Mouse (Mus musculus): ENCODE measurements around the gene Gm20715. TPM values are rescaled to one million over a fixed set of nuclear protein-coding genes. Genes with fewer than 3 reads are reported as not detected.

Gm20715 gene
- polyA plus RNA-seq, 1 experiment, result not detected

DNA sequence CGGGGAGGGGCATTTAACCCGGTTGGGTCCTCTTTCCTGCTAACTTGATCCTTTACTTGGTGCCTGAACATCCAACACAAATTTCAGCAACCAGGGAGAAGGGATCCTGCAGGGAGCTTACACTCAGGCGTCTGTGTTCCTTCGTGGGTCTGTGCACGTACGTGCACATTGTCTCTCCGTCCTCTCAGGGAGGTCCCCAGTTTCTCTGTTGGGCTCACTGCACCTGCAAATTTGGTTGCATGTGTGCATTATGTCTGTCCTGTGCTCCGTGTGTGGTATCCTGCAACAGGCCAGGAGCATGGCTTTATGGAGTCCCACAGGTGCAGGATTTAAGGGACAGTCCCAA, 5.3 kb downstream of the Gm20715 start:
- Histone ChIP-seq H3K27me3 (ENCODE audit: control insufficient read depth, insufficient read depth, low read length) (no peaks in the 10 kb centered on the region), H3K36me3 (ENCODE audit: control insufficient read depth, insufficient read depth, low read length) (no peaks in the 10 kb centered on the region), H3K4me1 (ENCODE audit: control insufficient read depth, insufficient read depth, insufficient read length) (no peaks in the 10 kb centered on the region), H3K4me3 (ENCODE audit: extremely low read depth, insufficient read depth, insufficient read length) (no peak overlapping the region), H3K27ac (ENCODE audit: insufficient read depth, low read length) (no peak overlapping the region)
- WGBS, result 31% methylated on average over 8 of the region's 8 CpGs
- TF ChIP-seq CTCF (IDR thresholded peaks at IDR 0.05; ENCODE audit: extremely low read depth, insufficient read depth, insufficient read length, insufficient replicate concordance), result no peak
- TF ChIP-seq POLR2A (IDR thresholded peaks at IDR 0.05; ENCODE audit: low read depth, low read length), result no peak
- DNase-seq (ENCODE audit: low read depth in 1 of 2, low spot score in 2 of 2), result no peak

DNA sequence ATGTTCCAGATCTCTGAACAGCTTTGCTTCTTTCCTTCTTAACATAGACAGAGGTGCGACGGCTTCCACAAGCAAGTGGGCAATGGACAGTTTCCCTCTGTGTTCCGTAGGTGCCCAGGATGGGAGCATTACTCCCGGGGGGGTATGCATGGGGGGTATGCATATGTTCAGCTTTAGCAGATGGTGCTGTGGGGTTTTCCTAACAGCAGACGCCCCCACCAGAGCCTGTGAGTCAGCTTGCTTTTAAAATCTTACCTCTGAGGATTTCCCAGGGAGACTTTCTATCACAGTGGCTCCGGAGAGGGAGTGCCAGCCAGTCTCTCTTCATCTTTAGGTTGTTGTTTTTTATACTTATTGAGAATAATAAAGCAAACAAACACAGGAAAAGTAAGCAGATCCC, 9.8 kb downstream of the Gm20715 start:
- no peaks in the 10 kb centered on the region for H3K4me1 ChIP-seq (ENCODE audit: control insufficient read depth, insufficient read depth, insufficient read length)
- TF ChIP-seq CTCF (IDR thresholded peaks at IDR 0.05; ENCODE audit: extremely low read depth, insufficient read depth, insufficient read length, insufficient replicate concordance) (no peak), POLR2A (IDR thresholded peaks at IDR 0.05; ENCODE audit: low read depth, low read length) (no peak)
- H3K4me3 ChIP-seq (ENCODE audit: extremely low read depth, insufficient read depth, insufficient read length), result no peak overlapping the region
- no peak for DNase-seq (ENCODE audit: low read depth in 1 of 2, low spot score in 2 of 2)
- WGBS, result 77% methylated on average over 6 of the region's 6 CpGs
- H3K27ac ChIP-seq (ENCODE audit: insufficient read depth, low read length), result no peak overlapping the region
- no peaks in the 10 kb centered on the region for H3K36me3 ChIP-seq (ENCODE audit: control insufficient read depth, insufficient read depth, low read length)
- H3K27me3 ChIP-seq (ENCODE audit: control insufficient read depth, insufficient read depth, low read length), result no peaks in the 10 kb centered on the region

DNA sequence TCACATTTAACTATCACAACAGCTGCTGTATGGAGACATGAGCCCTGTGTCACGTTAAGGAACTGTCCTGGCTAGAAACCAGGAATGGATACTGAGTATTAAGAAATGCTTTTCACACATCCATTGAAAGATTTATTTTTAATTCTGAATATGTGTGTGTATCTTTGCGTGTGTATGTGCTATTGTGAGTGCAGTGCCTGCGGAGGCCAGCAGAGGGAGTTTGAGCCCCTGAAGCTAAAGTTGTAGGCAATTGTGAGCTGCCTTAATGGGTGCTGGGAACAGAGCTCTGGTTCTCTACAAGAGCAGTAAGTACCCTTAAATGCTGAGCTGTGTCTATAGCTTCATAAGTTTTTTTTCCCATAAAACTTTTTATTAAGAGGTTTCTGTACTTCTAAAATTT, 19.3 kb downstream of the Gm20715 start:
- no peaks in the 10 kb centered on the region for H3K4me1 ChIP-seq (ENCODE audit: control insufficient read depth, insufficient read depth, insufficient read length)
- DNase-seq (ENCODE audit: low read depth in 1 of 2, low spot score in 2 of 2), result no peak
- no peak overlapping the region for H3K4me3 ChIP-seq (ENCODE audit: extremely low read depth, insufficient read depth, insufficient read length)
- H3K27ac ChIP-seq (ENCODE audit: insufficient read depth, low read length), result no peak overlapping the region
- H3K36me3 ChIP-seq (ENCODE audit: control insufficient read depth, insufficient read depth, low read length), result no peaks in the 10 kb centered on the region
- 88% methylated on average over 3 of the region's 3 CpGs for WGBS
- no peaks in the 10 kb centered on the region for H3K27me3 ChIP-seq (ENCODE audit: control insufficient read depth, insufficient read depth, low read length)
- no peak for TF ChIP-seq CTCF (IDR thresholded peaks at IDR 0.05; ENCODE audit: extremely low read depth, insufficient read depth, insufficient read length, insufficient replicate concordance)
- no peak for TF ChIP-seq POLR2A (IDR thresholded peaks at IDR 0.05; ENCODE audit: low read depth, low read length)

DNA sequence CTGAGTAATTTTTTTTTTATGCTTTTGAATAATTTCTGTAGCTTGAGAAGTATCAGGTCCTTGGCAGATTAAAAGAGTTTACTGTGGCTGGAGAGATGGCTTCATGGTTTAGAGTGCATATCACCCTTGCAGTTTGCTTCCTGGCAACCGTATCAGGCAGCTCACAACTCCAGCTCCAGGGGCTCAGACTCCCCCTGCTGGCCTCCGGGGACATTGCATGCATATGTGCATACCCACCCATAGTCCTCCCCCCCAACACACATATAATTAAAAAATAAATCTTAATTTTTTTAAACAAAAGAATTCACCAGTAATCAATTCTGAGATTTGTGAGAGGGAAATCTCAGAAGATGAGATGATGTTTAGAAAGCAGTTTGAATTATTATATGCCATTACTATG, 20.3 kb downstream of the Gm20715 start:
- no peaks in the 10 kb centered on the region for H3K27me3 ChIP-seq (ENCODE audit: control insufficient read depth, insufficient read depth, low read length)
- H3K27ac ChIP-seq (ENCODE audit: insufficient read depth, low read length), result no peak overlapping the region
- WGBS, result 20% methylated on average over 2 of the region's 2 CpGs
- H3K4me1 ChIP-seq (ENCODE audit: control insufficient read depth, insufficient read depth, insufficient read length), result no peaks in the 10 kb centered on the region
- H3K4me3 ChIP-seq (ENCODE audit: extremely low read depth, insufficient read depth, insufficient read length), result no peak overlapping the region
- TF ChIP-seq CTCF (IDR thresholded peaks at IDR 0.05; ENCODE audit: extremely low read depth, insufficient read depth, insufficient read length, insufficient replicate concordance), result peak; percentile 51; the same call in 1 of the 2 replicates
- no peak for TF ChIP-seq POLR2A (IDR thresholded peaks at IDR 0.05; ENCODE audit: low read depth, low read length)
- no peaks in the 10 kb centered on the region for H3K36me3 ChIP-seq (ENCODE audit: control insufficient read depth, insufficient read depth, low read length)
- peak; percentile 11 to 18 for DNase-seq (ENCODE audit: low read depth in 1 of 2, low spot score in 2 of 2)

DNA sequence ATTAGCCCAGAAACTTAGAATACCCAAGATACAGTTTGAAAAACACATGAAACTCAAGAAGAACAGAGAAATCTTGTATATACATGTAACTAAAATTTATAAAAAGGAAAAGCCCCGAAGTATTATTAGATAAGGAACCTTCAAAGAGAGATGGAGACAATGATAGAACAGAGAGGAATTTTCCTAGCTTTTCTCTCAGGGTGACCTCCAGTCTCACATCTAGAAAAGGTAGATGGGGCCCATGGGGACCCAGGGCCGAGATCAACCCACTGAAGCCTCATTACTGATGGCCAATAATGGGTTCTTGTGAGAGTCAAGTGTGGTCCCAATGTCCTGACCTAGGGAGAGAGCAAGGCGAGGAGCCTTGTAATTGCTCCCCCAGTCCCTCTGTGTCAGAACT, 28.3 kb downstream of the Gm20715 start, which contains the start of gene Olfr1344:
TSS of gene Olfr1344 (plus strand) at position 301 of the 400 bp plus-strand sequence.
- DNase-seq (ENCODE audit: low read depth in 1 of 2, low spot score in 2 of 2), result no peak
- 69% methylated on average over 3 of the region's 3 CpGs for WGBS
- TF ChIP-seq POLR2A (IDR thresholded peaks at IDR 0.05; ENCODE audit: low read depth, low read length), result no peak
- TF ChIP-seq CTCF (IDR thresholded peaks at IDR 0.05; ENCODE audit: extremely low read depth, insufficient read depth, insufficient read length, insufficient replicate concordance), result no peak
- no peaks in the 10 kb centered on the region for H3K27me3 ChIP-seq (ENCODE audit: control insufficient read depth, insufficient read depth, low read length)
- no peak within 1 kb of the TSS for H3K4me3 ChIP-seq (ENCODE audit: extremely low read depth, insufficient read depth, insufficient read length)
- H3K27ac ChIP-seq (ENCODE audit: insufficient read depth, low read length), result no peak within 1 kb of the TSS
- no peaks in the 10 kb centered on the region for H3K4me1 ChIP-seq (ENCODE audit: control insufficient read depth, insufficient read depth, insufficient read length)
- H3K36me3 ChIP-seq (ENCODE audit: control insufficient read depth, insufficient read depth, low read length), result no peaks in the 10 kb centered on the region

DNA sequence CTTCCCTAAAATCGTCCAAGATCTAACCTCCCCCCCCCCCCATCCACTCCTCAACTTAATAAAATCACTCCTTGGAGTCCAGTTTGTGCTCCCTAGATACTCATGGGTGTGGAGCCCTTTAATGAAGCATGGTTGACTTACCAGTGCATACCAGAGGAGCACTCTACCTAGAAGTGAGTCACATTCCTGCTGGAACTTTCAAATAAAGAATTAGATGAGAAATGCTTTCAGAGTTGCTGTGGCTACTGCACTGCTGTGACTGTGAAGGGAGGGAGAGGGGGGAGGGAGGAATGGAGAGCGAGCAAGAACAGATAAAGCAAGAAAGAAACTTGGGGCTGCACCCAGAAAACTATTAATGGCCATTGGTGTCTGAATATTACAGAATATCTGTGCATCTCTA, 31.1 kb downstream of the Gm20715 start:
- 82% methylated on average over 2 of the region's 2 CpGs for WGBS
- DNase-seq (ENCODE audit: low read depth in 1 of 2, low spot score in 2 of 2), result no peak
- no peak overlapping the region for H3K27ac ChIP-seq (ENCODE audit: insufficient read depth, low read length)
- no peaks in the 10 kb centered on the region for H3K4me1 ChIP-seq (ENCODE audit: control insufficient read depth, insufficient read depth, insufficient read length)
- no peak for TF ChIP-seq CTCF (IDR thresholded peaks at IDR 0.05; ENCODE audit: extremely low read depth, insufficient read depth, insufficient read length, insufficient replicate concordance)
- TF ChIP-seq POLR2A (IDR thresholded peaks at IDR 0.05; ENCODE audit: low read depth, low read length), result no peak
- H3K4me3 ChIP-seq (ENCODE audit: extremely low read depth, insufficient read depth, insufficient read length), result no peak overlapping the region
- H3K27me3 ChIP-seq (ENCODE audit: control insufficient read depth, insufficient read depth, low read length), result no peaks in the 10 kb centered on the region
- H3K36me3 ChIP-seq (ENCODE audit: control insufficient read depth, insufficient read depth, low read length), result no peaks in the 10 kb centered on the region

DNA sequence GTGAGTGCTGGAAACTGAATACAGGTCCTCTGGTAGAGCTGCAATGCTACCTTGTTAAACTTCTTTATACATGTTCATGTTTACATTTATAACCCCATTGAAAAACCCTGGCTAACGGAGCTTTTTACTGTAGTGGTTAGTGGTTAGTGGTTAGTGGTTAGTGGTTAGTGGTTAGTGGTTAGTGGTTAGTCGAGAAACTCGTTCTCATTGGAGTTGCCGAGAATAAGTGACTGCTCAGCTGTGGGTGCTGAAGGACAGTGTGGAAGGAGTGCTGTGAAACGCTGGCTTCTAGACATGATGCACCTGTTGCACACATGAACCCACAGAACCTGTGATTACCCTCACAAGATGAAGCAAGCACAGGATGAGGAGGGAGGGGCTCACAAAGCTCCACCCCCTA, 37.7 kb downstream of the Gm20715 start:
- no peaks in the 10 kb centered on the region for H3K36me3 ChIP-seq (ENCODE audit: control insufficient read depth, insufficient read depth, low read length)
- H3K27ac ChIP-seq (ENCODE audit: insufficient read depth, low read length), result no peak overlapping the region

More for the DNA sequence above, 37.7 kb downstream of the Gm20715 start:
- Histone ChIP-seq H3K4me1 (ENCODE audit: control insufficient read depth, insufficient read depth, insufficient read length) (no peaks in the 10 kb centered on the region), H3K4me3 (ENCODE audit: extremely low read depth, insufficient read depth, insufficient read length) (no peak overlapping the region), H3K27me3 (ENCODE audit: control insufficient read depth, insufficient read depth, low read length) (no peaks in the 10 kb centered on the region)
- TF ChIP-seq POLR2A (IDR thresholded peaks at IDR 0.05; ENCODE audit: low read depth, low read length), result no peak
- no peak for TF ChIP-seq CTCF (IDR thresholded peaks at IDR 0.05; ENCODE audit: extremely low read depth, insufficient read depth, insufficient read length, insufficient replicate concordance)
- WGBS, result 11% methylated on average over 5 of the region's 5 CpGs
- no peak for DNase-seq (ENCODE audit: low read depth in 1 of 2, low spot score in 2 of 2)

All from spleen, adult 2 months (tissue).